Mouse (Mus musculus) spleen, postnatal 4 days (tissue): Measurements from ENCODE around the gene Trpc2.
A peak's percentile ranks its signal among the peaks of the same experiment; 100 is the strongest.
"Not testable (repeated sequence)": the region's sequence is repeated elsewhere in the genome, so short reads cannot be mapped to it uniquely, and the experiment has no call there.

Experiments used
- DNase-seq, 2 experiments: peaks; one replicate each; pipeline ENCODE4 v3.0.0; 2022; ENCODE audit warnings: low spot score in 2 of 2

The Trpc2 gene

GRCm38 (mm10) chr7:102082816-102083215 is at the start of gene Trpc2:
Gene Trpc2, plus strand, starts transcription at chr7:102083116.
- no peak for DNase-seq

- no peak for DNase-seq
Measured at GRCm38 (mm10) chr7:102034904-102035303, 48.0 kb upstream of the Trpc2 start.

GRCm38 (mm10) chr7:102035534-102035933 is 47.4 kb upstream of the Trpc2 start:
- DNase-seq, result no peak

GRCm38 (mm10) chr7:102037318-102037717 is 45.6 kb upstream of the Trpc2 start:
- no peak for DNase-seq

GRCm38 (mm10) chr7:102042314-102042713 is 40.6 kb upstream of the Trpc2 start:
- DNase-seq, result no peak

GRCm38 (mm10) chr7:102048524-102048923 is 34.4 kb upstream of the Trpc2 start:
- not testable (repeated sequence) for DNase-seq

GRCm38 (mm10) chr7:102061353-102061752 is 21.6 kb upstream of the Trpc2 start:
- DNase-seq, result no peak

- DNase-seq, result no peak
Measured at GRCm38 (mm10) chr7:102062203-102062602, 20.7 kb upstream of the Trpc2 start.

- DNase-seq, result no peak
Measured at GRCm38 (mm10) chr7:102063891-102064290, 19.0 kb upstream of the Trpc2 start.

GRCm38 (mm10) chr7:102064655-102065045 is 18.3 kb upstream of the Trpc2 start:
- no peak for DNase-seq

- peak; percentile 88 to 94 for DNase-seq
Measured at GRCm38 (mm10) chr7:102065046-102065891, 17.6 kb upstream of the Trpc2 start, which contains the start of the genes Rnf121, Xndc1 and Xntrpc. Gene Rnf121, minus strand, starts transcription at chr7:102065469. Gene Xndc1, plus strand, starts transcription at chr7:102065511. Gene Xntrpc, plus strand, starts transcription at chr7:102065713.

GRCm38 (mm10) chr7:102066363-102066762 is 16.6 kb upstream of the Trpc2 start:
- DNase-seq, result no peak

GRCm38 (mm10) chr7:102076714-102077296 is 6.1 kb upstream of the Trpc2 start:
- DNase-seq, result peak in 1 of 2 experiments; percentile 73

GRCm38 (mm10) chr7:102078517-102078916 is 4.4 kb upstream of the Trpc2 start:
- DNase-seq, result peak in 1 of 2 experiments; percentile 60

- DNase-seq, result no peak
Measured at GRCm38 (mm10) chr7:102080311-102080710, 2.6 kb upstream of the Trpc2 start.

- DNase-seq, result no peak
Measured at GRCm38 (mm10) chr7:102081784-102082183, 1.1 kb upstream of the Trpc2 start.

GRCm38 (mm10) chr7:102084041-102084696 is 1.3 kb downstream of the Trpc2 start:
- peak in 1 of 2 experiments; percentile 59 for DNase-seq

- DNase-seq, result no peak
Measured at GRCm38 (mm10) chr7:102087336-102087735, 4.4 kb downstream of the Trpc2 start.

- peak in 1 of 2 experiments; percentile 32 for DNase-seq
Measured at GRCm38 (mm10) chr7:102099760-102100661, 17.1 kb downstream of the Trpc2 start.

GRCm38 (mm10) chr7:102100868-102101267 is 18.0 kb downstream of the Trpc2 start:
- no peak for DNase-seq

- DNase-seq, result no peak
Measured at GRCm38 (mm10) chr7:102101487-102101886, 18.6 kb downstream of the Trpc2 start, which contains the start of gene Art1. Gene Art1, plus strand, starts transcription at chr7:102101743.
